Mouse (Mus musculus) MEL (cell line): Measurements from ENCODE around the gene Tmem62. TPM values are rescaled to one million over a fixed set of nuclear protein-coding genes. Genes with fewer than 3 reads are reported as not detected.
"Not testable (repeated sequence)": the region's sequence is repeated elsewhere in the genome, so short reads cannot be mapped to it uniquely, and the experiment has no call there.

Experiments used
- DNase-seq: peaks from one replicate; pipeline ENCODE4 v3.0.0; 2011; ENCODE audit warnings: low read depth, low spot score
- H3K27ac ChIP-seq: 2 replicates; pipeline ENCODE4 v1.5.1; 2012; ENCODE audit warnings: low read depth, mild to moderate bottlenecking, control low read depth, low read length, moderate library complexity; ENCODE audit not compliant: control insufficient read depth
- H3K27me3 ChIP-seq, 2 experiments: fragments of 150-350 bp in 1 of 2; sonication (generic) in 1 of 2; 2 replicates each; pipeline ENCODE4 v1.6.1; 2012; ENCODE audit warnings: low read length in 2 of 2, mild to moderate bottlenecking in 2 of 2, improper control_type of control experiment in 1 of 2, moderate library complexity in 1 of 2; ENCODE audit not compliant: insufficient read depth in 2 of 2, control insufficient read depth in 1 of 2
- H3K36me3 ChIP-seq, 2 experiments: 2 replicates each; pipeline ENCODE4 v1.6.1; 2012 to 2014; ENCODE audit warnings: low read length in 2 of 2, improper control_type of control experiment in 1 of 2, inconsistent platforms in 1 of 2, mild to moderate bottlenecking in 1 of 2; ENCODE audit not compliant: insufficient read depth in 2 of 2, control insufficient read depth in 1 of 2
- H3K4me1 ChIP-seq, 2 experiments: fragments of 150-350 bp in 1 of 2; sonication (generic) in 1 of 2; 2 replicates each; pipeline ENCODE4 v1.6.1; 2012; ENCODE audit warnings: low read length in 2 of 2, improper control_type of control experiment in 1 of 2, mild to moderate bottlenecking in 1 of 2; ENCODE audit not compliant: insufficient read depth in 2 of 2, control insufficient read depth in 1 of 2
- H3K4me3 ChIP-seq, 2 experiments: fragments of 150-350 bp in 1 of 2; sonication (generic) in 1 of 2; 2 replicates each; pipeline ENCODE4 v1.5.1; 2012; ENCODE audit warnings: low read depth in 2 of 2, low read length in 2 of 2, mild to moderate bottlenecking in 2 of 2, moderate library complexity in 2 of 2, control low read depth in 1 of 2, improper control_type of control experiment in 1 of 2; ENCODE audit not compliant: control insufficient read depth in 1 of 2, insufficient read depth in 1 of 2
- H3K79me2 ChIP-seq: 2 replicates; pipeline ENCODE4 v1.6.1; 2012; ENCODE audit warnings: mild to moderate bottlenecking, low read length, moderate library complexity; ENCODE audit not compliant: control insufficient read depth, poor library complexity, insufficient read depth
- H3K9ac ChIP-seq: 2 replicates; pipeline ENCODE4 v1.6.1; 2012; ENCODE audit warnings: low read depth, mild to moderate bottlenecking, control low read depth, low read length, moderate library complexity; ENCODE audit not compliant: control insufficient read depth, poor library complexity, severe bottlenecking
- H3K9me3 ChIP-seq: fragments of 150-350 bp; sonication (generic); replicated peaks from 2 replicates; pipeline ENCODE4 v1.6.1; 2012; ENCODE audit warnings: mild to moderate bottlenecking, low read length, improper control_type of control experiment, moderate library complexity; ENCODE audit not compliant: insufficient read depth
- CTCF ChIP-seq, 3 experiments: IDR thresholded peaks in 2 of 3; conservative IDR thresholded peaks in 1 of 3; 2 replicates each; pipeline ENCODE4 v1.5.1; 2011 to 2012; ENCODE audit warnings: low read length in 3 of 3, low read depth in 2 of 3, mild to moderate bottlenecking in 2 of 3, improper control_type of control experiment in 1 of 3, inconsistent platforms in 1 of 3, mixed read lengths in 1 of 3, moderate library complexity in 1 of 3; ENCODE audit not compliant: control insufficient read depth in 1 of 3, insufficient read depth in 1 of 3, poor library complexity in 1 of 3, severe bottlenecking in 1 of 3
- E2F4 ChIP-seq: IDR thresholded peaks from 2 replicates; pipeline ENCODE4 v1.6.1; 2011; ENCODE audit warnings: low read depth, low read length, improper control_type of control experiment, borderline replicate concordance
- ETS1 ChIP-seq: IDR thresholded peaks from 2 replicates; pipeline ENCODE4 v1.6.1; 2012; ENCODE audit warnings: low read depth, mild to moderate bottlenecking, inconsistent platforms, low read length, improper control_type of control experiment, moderate library complexity
- GATA1 ChIP-seq: IDR thresholded peaks from 2 replicates; pipeline ENCODE4 v1.6.1; 2011; ENCODE audit warnings: low read depth, low read length, improper control_type of control experiment
- HCFC1 ChIP-seq: IDR thresholded peaks from 2 replicates; pipeline ENCODE4 v1.6.1; 2012; ENCODE audit warnings: low read depth, mild to moderate bottlenecking, inconsistent platforms, low read length, improper control_type of control experiment, moderate library complexity
- KAT2A ChIP-seq: conservative IDR thresholded peaks from 2 replicates; pipeline ENCODE4 v1.6.1; 2012; ENCODE audit warnings: low read depth, low read length, improper control_type of control experiment, inconsistent platforms
- MAFK ChIP-seq: IDR thresholded peaks from 2 replicates; pipeline ENCODE4 v1.6.1; 2011; ENCODE audit warnings: low read depth, mild to moderate bottlenecking, low read length, improper control_type of control experiment, borderline replicate concordance
- MYC ChIP-seq: IDR thresholded peaks from 2 replicates; pipeline ENCODE4 v1.6.1; 2011; ENCODE audit warnings: low read depth, mild to moderate bottlenecking, low read length, improper control_type of control experiment, moderate library complexity
- POLR2AphosphoS2 ChIP-seq: IDR thresholded peaks from 2 replicates; pipeline ENCODE4 v1.6.1; 2011; ENCODE audit warnings: low read length, improper control_type of control experiment
- RAD21 ChIP-seq: IDR thresholded peaks from 2 replicates; pipeline ENCODE4 v1.6.1; 2011; ENCODE audit warnings: mild to moderate bottlenecking, low read depth, low read length, improper control_type of control experiment
- SIN3A ChIP-seq: IDR thresholded peaks from 2 replicates; pipeline ENCODE4 v1.6.1; 2012; ENCODE audit warnings: low read length, improper control_type of control experiment, inconsistent platforms
- TAL1 ChIP-seq: IDR thresholded peaks from 2 replicates; pipeline ENCODE4 v1.6.1; 2012; ENCODE audit warnings: mild to moderate bottlenecking, inconsistent platforms, low read length, moderate library complexity, mixed read lengths
- TBP ChIP-seq: IDR thresholded peaks from 2 replicates; pipeline ENCODE4 v1.8.0; 2011; ENCODE audit warnings: low read depth, low read length, improper control_type of control experiment
- TCF12 ChIP-seq: IDR thresholded peaks from 2 replicates; pipeline ENCODE4 v1.6.1; 2014; ENCODE audit warnings: low read depth, mild to moderate bottlenecking, inconsistent platforms, low read length, improper control_type of control experiment, moderate library complexity
- UBTF ChIP-seq: IDR thresholded peaks from 2 replicates; pipeline ENCODE4 v1.6.1; 2012; ENCODE audit warnings: low read depth, mild to moderate bottlenecking, inconsistent platforms, low read length, improper control_type of control experiment, moderate library complexity, borderline replicate concordance; ENCODE audit not compliant: insufficient read depth
- USF1 ChIP-seq: IDR thresholded peaks from 2 replicates; pipeline ENCODE4 v1.6.1; 2014; ENCODE audit warnings: low read depth, mild to moderate bottlenecking, inconsistent platforms, low read length, improper control_type of control experiment, moderate library complexity
- USF2 ChIP-seq, 2 experiments: IDR thresholded peaks; 2 replicates each; pipeline ENCODE4 v1.6.1; 2011 to 2012; ENCODE audit warnings: improper control_type of control experiment in 2 of 2, low read length in 2 of 2, borderline replicate concordance in 1 of 2, inconsistent platforms in 1 of 2, low read depth in 1 of 2, mild to moderate bottlenecking in 1 of 2; ENCODE audit not compliant: insufficient read depth in 1 of 2
- ZMIZ1 ChIP-seq: IDR thresholded peaks from 2 replicates; pipeline ENCODE4 v1.6.1; 2012; ENCODE audit warnings: low read depth, mild to moderate bottlenecking, inconsistent platforms, low read length, improper control_type of control experiment, moderate library complexity
- ZNF384 ChIP-seq: IDR thresholded peaks from 2 replicates; pipeline ENCODE4 v1.6.1; 2012; ENCODE audit warnings: low read depth, mild to moderate bottlenecking, inconsistent platforms, low read length, improper control_type of control experiment
- polyA plus RNA-seq, 2 experiments: library from polyadenylated mRNA; stranded (reverse) in 1 of 2; unstranded in 1 of 2; fragments of >175 nt in 1 of 2; fragments of >200 nt in 1 of 2; gene quantifications; 2 replicates each; pipeline versions ENCODE4 v1.2.1 to v1.2.4; 2012; ENCODE audit warnings: low replicate concordance in 2 of 2, low read depth in 1 of 2; ENCODE audit not compliant: insufficient read length in 2 of 2, insufficient read depth in 1 of 2, missing spikeins in 1 of 2
- total RNA-seq: library from RNA; depleted of rRNA; stranded (reverse); fragments of 300-350 nt; gene quantifications from 2 replicates; pipeline ENCODE4 v1.2.3, GENCODE M21; 2012

Gene Tmem62
- total and polyA plus RNA-seq, 3 experiments: 1.8 to 2.9 TPM; not detected in 1

GRCm38 (mm10) chr2:120972257-120972656 is 4.6 kb upstream of the Tmem62 start:
- DNase-seq: peak; percentile 65
- H3K27me3 ChIP-seq, H3K9me3 ChIP-seq, H3K4me1 ChIP-seq, H3K27ac ChIP-seq, H3K9ac ChIP-seq: not testable (repeated sequence)
- peak overlapping the region in 1 of 2 experiments; percentile 93; a peak in 2 of 4 replicates for H3K4me3 ChIP-seq
- peaks cover 0 to 21% of the 10 kb centered on the region in 2 experiments; a peak in 2 of 4 replicates for H3K36me3 ChIP-seq
- TF ChIP-seq TBP: peak; percentile 98
- peak; percentile 73 for TF ChIP-seq GATA1
- TF ChIP-seq TAL1: peak; percentile 35; the same call in 1 of the 2 replicates
- 0 out of 2 replicates have a peak, but pooled peaks have one; percentile 24 for TF ChIP-seq ETS1
- TF ChIP-seq KAT2A: peak; percentile 43
- peak; percentile 18; the same call in 1 of the 2 replicates for TF ChIP-seq SIN3A
- H3K79me2 ChIP-seq: peaks cover 14% of the 10 kb centered on the region

DNA sequence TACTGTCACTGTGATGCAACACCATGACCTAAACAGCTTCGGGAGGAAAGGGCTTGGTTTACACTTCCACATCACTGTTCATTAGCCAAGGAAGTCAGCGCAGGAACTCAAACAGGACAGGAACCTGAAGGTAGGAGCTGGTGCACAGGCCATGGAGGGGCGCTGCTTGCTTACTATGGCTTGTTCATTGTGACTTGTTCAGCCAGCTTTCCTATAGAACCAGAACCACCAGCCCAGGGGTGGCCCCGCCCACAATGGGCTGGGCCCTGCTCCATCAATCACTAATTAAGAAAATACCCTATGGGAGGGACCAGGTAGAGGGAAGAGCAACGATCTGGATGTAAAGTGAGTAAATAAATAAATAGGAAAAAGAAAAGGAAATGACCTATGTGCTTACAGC is 3.9 kb upstream of the Tmem62 start:
- Histone ChIP-seq H3K9ac (no peak overlapping the region), H3K36me3 (peaks cover 0 to 21% of the 10 kb centered on the region in 2 experiments; a peak in 2 of 4 replicates), H3K27ac (no peak overlapping the region), H3K27me3 (no peaks in the 10 kb centered on the region), H3K4me1 (peaks cover 2 to 13% of the 10 kb centered on the region in 2 experiments), H3K4me3 (no peak overlapping the region), H3K9me3 (no peaks in the 10 kb centered on the region), H3K79me2 (peaks cover 10% of the 10 kb centered on the region)
- peak; percentile 45 for DNase-seq
- TF ChIP-seq TCF12 (no peak), UBTF (no peak), ZMIZ1 (no peak), ETS1 (no peak), USF1 (no peak), MAFK (no peak), HCFC1 (no peak), E2F4 (no peak), MYC (no peak), CTCF (IDR thresholded peaks at IDR 0.05 in 2 of 3, conservative IDR thresholded peaks at IDR 0.05 in 1 of 3; ENCODE audit: control insufficient read depth in 1 of 3, insufficient read depth in 1 of 3, low read depth in 2 of 3, low read length in 3 of 3, poor library complexity in 1 of 3, severe bottlenecking in 1 of 3) (no peak; a peak in 1 of 6 replicates), RAD21 (no peak), ZNF384 (no peak), POLR2AphosphoS2 (no peak), USF2 (IDR thresholded peaks at IDR 0.05; ENCODE audit: borderline replicate concordance in 1 of 2, insufficient read depth in 1 of 2, low read depth in 1 of 2, low read length in 2 of 2) (no peak)
